Mouse (Mus musculus) forebrain, embryonic 15.5 days (tissue): ENCODE measurements around the gene Chst11. TPM values are rescaled to one million over a fixed set of nuclear protein-coding genes. Genes with fewer than 3 reads are reported as not detected.

Experiments
- ATAC-seq: fragments of 200-750 bp; cut with Nextera tagmentation; replicated peaks from 2 replicates; pipeline ENCODE4 v1.8.0; 2017; ENCODE audit warnings: mild to moderate bottlenecking, moderate TSS enrichment, moderate library complexity
- H3K27ac ChIP-seq: fragments of 300-500 bp; sonication (generic); replicated peaks from 2 replicates; pipeline ENCODE4 v1.5.1; 2015; ENCODE audit warnings: mild to moderate bottlenecking, inconsistent platforms
- H3K27me3 ChIP-seq: fragments of 300-500 bp; sonication (generic); 2 replicates; pipeline ENCODE4 v1.6.1; 2015; ENCODE audit warnings: inconsistent platforms
- H3K36me3 ChIP-seq: fragments of 300-500 bp; sonication (generic); 2 replicates; pipeline ENCODE4 v1.6.1; 2015; ENCODE audit warnings: mild to moderate bottlenecking, inconsistent platforms
- H3K4me1 ChIP-seq: fragments of 300-500 bp; sonication (generic); 2 replicates; pipeline ENCODE4 v1.6.1; 2015; ENCODE audit warnings: inconsistent platforms
- H3K4me2 ChIP-seq: fragments of 300-500 bp; sonication (generic); replicated peaks from 2 replicates; pipeline ENCODE4 v1.6.1; 2015; ENCODE audit warnings: mild to moderate bottlenecking, inconsistent platforms
- H3K4me3 ChIP-seq: fragments of 300-500 bp; sonication (generic); 2 replicates; pipeline ENCODE4 v1.5.1; 2015; ENCODE audit warnings: mild to moderate bottlenecking, inconsistent platforms
- H3K9ac ChIP-seq: fragments of 300-500 bp; sonication (generic); replicated peaks from 2 replicates; pipeline ENCODE4 v1.6.1; 2015; ENCODE audit warnings: mild to moderate bottlenecking, inconsistent platforms
- H3K9me3 ChIP-seq: fragments of 300-500 bp; sonication (generic); 2 replicates; pipeline ENCODE4 v1.6.1; 2016; ENCODE audit warnings: inconsistent platforms
- WGBS: fragments of 180-500 bp; shearing (Covaris S2); methylation state at CpG from one replicate; pipeline ENCODE4 v1.1.7; 2015; ENCODE audit warnings: mixed read lengths; 5-methylcytosine and 5-hydroxymethylcytosine counted together
- polyA plus RNA-seq: library from polyadenylated mRNA; unstranded; fragments of >200 nt; fragmentation: Nextera tagmentation; extraction: Ambion mirVana; gene quantifications from 2 replicates; pipeline ENCODE4 v1.2.1, GENCODE M21; 2015

Gene Chst11
- polyA plus RNA-seq, 1 experiment from 2014 or later: 3.1 TPM

GRCm38 (mm10) chr10:82991756-82992519, 6.6 kb downstream of the Chst11 start:
- Histone ChIP-seq H3K9me3 (no peaks in the 10 kb centered on the region), H3K27me3 (no peaks in the 10 kb centered on the region), H3K27ac (no peak overlapping the region), H3K4me3 (no peak overlapping the region), H3K4me2 (no peak overlapping the region), H3K9ac (no peak overlapping the region), H3K36me3 (no peaks in the 10 kb centered on the region), H3K4me1 (peaks cover 32% of the 10 kb centered on the region)
- no peak for ATAC-seq
- WGBS: 48% methylated on average over 10 of the region's 10 CpGs

- no peak for ATAC-seq
- H3K4me1 ChIP-seq: peaks cover 14% of the 10 kb centered on the region
- WGBS: 96% methylated on average over 7 of the region's 7 CpGs
- H3K27ac ChIP-seq: no peak overlapping the region
- H3K9ac ChIP-seq: no peak overlapping the region
- H3K36me3 ChIP-seq: no peaks in the 10 kb centered on the region
- H3K4me2 ChIP-seq: no peak overlapping the region
- H3K9me3 ChIP-seq: no peaks in the 10 kb centered on the region
- no peak overlapping the region for H3K4me3 ChIP-seq
- H3K27me3 ChIP-seq: no peaks in the 10 kb centered on the region
Observed at GRCm38 (mm10) chr10:82994284-82994683, 9.0 kb downstream of the Chst11 start.

- Histone ChIP-seq H3K27me3 (no peaks in the 10 kb centered on the region), H3K4me1 (0 out of 2 replicates have a peak, but pooled peaks cover 3% of the 10 kb centered on the region), H3K9me3 (no peaks in the 10 kb centered on the region), H3K4me3 (no peak overlapping the region), H3K4me2 (no peak overlapping the region), H3K36me3 (no peaks in the 10 kb centered on the region), H3K9ac (no peak overlapping the region), H3K27ac (no peak overlapping the region)
- ATAC-seq: no peak
- WGBS: 74% methylated on average over 6 of the region's 6 CpGs
Observed at GRCm38 (mm10) chr10:82997460-82997859, 12.2 kb downstream of the Chst11 start.

- Histone ChIP-seq H3K4me3 (no peak overlapping the region), H3K27me3 (no peaks in the 10 kb centered on the region), H3K4me1 (no peaks in the 10 kb centered on the region), H3K9me3 (no peaks in the 10 kb centered on the region), H3K36me3 (no peaks in the 10 kb centered on the region), H3K9ac (no peak overlapping the region), H3K4me2 (no peak overlapping the region), H3K27ac (no peak overlapping the region)
- WGBS: 89% methylated on average over 5 of the region's 5 CpGs
- no peak for ATAC-seq
Observed at GRCm38 (mm10) chr10:83000169-83000568, 14.9 kb downstream of the Chst11 start.

GRCm38 (mm10) chr10:83000721-83001120, 15.4 kb downstream of the Chst11 start:
- no peak overlapping the region for H3K9ac ChIP-seq
- no peak for ATAC-seq
- H3K27ac ChIP-seq: no peak overlapping the region
- H3K27me3 ChIP-seq: no peaks in the 10 kb centered on the region
- H3K4me1 ChIP-seq: no peaks in the 10 kb centered on the region
- no peaks in the 10 kb centered on the region for H3K9me3 ChIP-seq
- H3K36me3 ChIP-seq: no peaks in the 10 kb centered on the region
- WGBS: 97% methylated on average over 2 of the region's 2 CpGs
- no peak overlapping the region for H3K4me3 ChIP-seq
- no peak overlapping the region for H3K4me2 ChIP-seq

- H3K27ac ChIP-seq: no peak overlapping the region
- 96% methylated on average over 7 of the region's 7 CpGs for WGBS
- no peaks in the 10 kb centered on the region for H3K36me3 ChIP-seq
- H3K9ac ChIP-seq: no peak overlapping the region
- no peak for ATAC-seq
- H3K9me3 ChIP-seq: no peaks in the 10 kb centered on the region
- no peak overlapping the region for H3K4me3 ChIP-seq
- no peaks in the 10 kb centered on the region for H3K27me3 ChIP-seq
- H3K4me2 ChIP-seq: no peak overlapping the region
- no peaks in the 10 kb centered on the region for H3K4me1 ChIP-seq
Observed at GRCm38 (mm10) chr10:83003899-83004298, 18.6 kb downstream of the Chst11 start.

- H3K27ac ChIP-seq: no peak overlapping the region
- no peaks in the 10 kb centered on the region for H3K4me1 ChIP-seq
- no peak overlapping the region for H3K9ac ChIP-seq
- H3K27me3 ChIP-seq: no peaks in the 10 kb centered on the region
- H3K36me3 ChIP-seq: no peaks in the 10 kb centered on the region
- no peak overlapping the region for H3K4me2 ChIP-seq
- WGBS: 81% methylated on average over 9 of the region's 9 CpGs
- H3K4me3 ChIP-seq: no peak overlapping the region
- H3K9me3 ChIP-seq: no peaks in the 10 kb centered on the region
- ATAC-seq: no peak
Observed at GRCm38 (mm10) chr10:83004389-83004788, 19.1 kb downstream of the Chst11 start.

GRCm38 (mm10) chr10:83005003-83005402, 19.7 kb downstream of the Chst11 start:
- Histone ChIP-seq H3K9me3 (no peaks in the 10 kb centered on the region), H3K4me1 (no peaks in the 10 kb centered on the region), H3K36me3 (no peaks in the 10 kb centered on the region), H3K27me3 (no peaks in the 10 kb centered on the region), H3K4me3 (no peak overlapping the region), H3K27ac (no peak overlapping the region), H3K4me2 (no peak overlapping the region), H3K9ac (no peak overlapping the region)
- no peak for ATAC-seq
- 91% methylated on average over 4 of the region's 4 CpGs for WGBS

- H3K9me3 ChIP-seq: no peaks in the 10 kb centered on the region
- no peak overlapping the region for H3K9ac ChIP-seq
- no peak overlapping the region for H3K4me3 ChIP-seq
- ATAC-seq: no peak
- H3K4me2 ChIP-seq: no peak overlapping the region
- no peaks in the 10 kb centered on the region for H3K27me3 ChIP-seq
- 90% methylated on average over 8 of the region's 8 CpGs for WGBS
- H3K36me3 ChIP-seq: no peaks in the 10 kb centered on the region
- H3K27ac ChIP-seq: no peak overlapping the region
- H3K4me1 ChIP-seq: no peaks in the 10 kb centered on the region
Observed at GRCm38 (mm10) chr10:83006258-83006657, 21.0 kb downstream of the Chst11 start.

- Histone ChIP-seq H3K9me3 (no peaks in the 10 kb centered on the region), H3K4me1 (peaks cover 2% of the 10 kb centered on the region), H3K4me2 (no peak overlapping the region), H3K9ac (no peak overlapping the region), H3K36me3 (no peaks in the 10 kb centered on the region), H3K4me3 (no peak overlapping the region), H3K27me3 (no peaks in the 10 kb centered on the region), H3K27ac (no peak overlapping the region)
- no peak for ATAC-seq
- 84% methylated on average over 4 of the region's 4 CpGs for WGBS
Observed at GRCm38 (mm10) chr10:83013984-83014383, 28.7 kb downstream of the Chst11 start.

GRCm38 (mm10) chr10:83015919-83016318, 30.6 kb downstream of the Chst11 start:
- Histone ChIP-seq H3K36me3 (no peaks in the 10 kb centered on the region), H3K4me1 (peaks cover 13% of the 10 kb centered on the region), H3K27ac (no peak overlapping the region), H3K9ac (no peak overlapping the region), H3K27me3 (no peaks in the 10 kb centered on the region), H3K4me2 (no peak overlapping the region), H3K4me3 (no peak overlapping the region), H3K9me3 (no peaks in the 10 kb centered on the region)
- WGBS: 94% methylated on average over 3 of the region's 3 CpGs
- no peak for ATAC-seq

- H3K27me3 ChIP-seq: no peaks in the 10 kb centered on the region
- peaks cover 13% of the 10 kb centered on the region for H3K4me1 ChIP-seq
- H3K4me2 ChIP-seq: no peak overlapping the region
- no peaks in the 10 kb centered on the region for H3K9me3 ChIP-seq
- no peak for ATAC-seq
- WGBS: 90% methylated on average over 13 of the region's 13 CpGs
- H3K4me3 ChIP-seq: no peak overlapping the region
- H3K36me3 ChIP-seq: no peaks in the 10 kb centered on the region
- no peak overlapping the region for H3K9ac ChIP-seq
- no peak overlapping the region for H3K27ac ChIP-seq
Observed at GRCm38 (mm10) chr10:83016779-83017178, 31.5 kb downstream of the Chst11 start.
